Mouse (Mus musculus): ENCODE measurements around the gene Gm13285. TPM values are rescaled to one million over a fixed set of nuclear protein-coding genes. Genes with fewer than 3 reads are reported as not detected.
A peak's percentile ranks its signal among the peaks of the same experiment; 100 is the strongest.

Gm13285 gene
- total and polyA plus RNA-seq, 3 experiments = 0.14 TPM; not detected in 2

GRCm38 (mm10) chr4:88838828-88839227, 39.4 kb downstream of the Gm13285 start:
- no peaks in the 10 kb centered on the region for H3K36me3 ChIP-seq (ENCODE audit: control insufficient read depth in 1 of 2, insufficient read depth in 2 of 2, low read length in 2 of 2)
- no peaks in the 10 kb centered on the region for H3K79me2 ChIP-seq (ENCODE audit: control insufficient read depth, insufficient read depth, low read length, poor library complexity)
- no peak overlapping the region for H3K9ac ChIP-seq (ENCODE audit: control insufficient read depth, low read depth, low read length, poor library complexity, severe bottlenecking)
- H3K4me1 ChIP-seq (ENCODE audit: control insufficient read depth in 1 of 2, insufficient read depth in 2 of 2, low read length in 2 of 2) = no peaks in the 10 kb centered on the region; a peak in 1 of 4 replicates
- 0 out of 2 replicates have a peak, but pooled peaks have one; percentile 12 for TF ChIP-seq SMC3 (IDR thresholded peaks at IDR 0.05; ENCODE audit: low read depth, low read length)
- peak in 2 of 3 experiments; percentile 65 to 69; a peak in 4 of 6 replicates for TF ChIP-seq CTCF (IDR thresholded peaks at IDR 0.05 in 2 of 3, conservative IDR thresholded peaks at IDR 0.05 in 1 of 3; ENCODE audit: control insufficient read depth in 1 of 3, insufficient read depth in 1 of 3, low read depth in 2 of 3, low read length in 3 of 3, poor library complexity in 1 of 3, severe bottlenecking in 1 of 3)
- TF ChIP-seq CHD1 (IDR thresholded peaks at IDR 0.05; ENCODE audit: low read depth, low read length) = no peak
- no peak for TF ChIP-seq BHLHE40 (IDR thresholded peaks at IDR 0.05; ENCODE audit: borderline replicate concordance, low read depth, low read length)
- H3K27me3 ChIP-seq (ENCODE audit: control insufficient read depth in 1 of 2, insufficient read depth in 2 of 2, low read length in 2 of 2) = peaks cover 14 to 17% of the 10 kb centered on the region in 2 experiments
- no peaks in the 10 kb centered on the region for H3K9me3 ChIP-seq (replicated peaks; ENCODE audit: insufficient read depth, low read length)
- DNase-seq (ENCODE audit: low read depth, low spot score) = peak; percentile 46
- no peak overlapping the region for H3K27ac ChIP-seq (ENCODE audit: control insufficient read depth, low read depth, low read length)
- H3K4me3 ChIP-seq (ENCODE audit: control insufficient read depth in 1 of 2, insufficient read depth in 1 of 2, low read depth in 2 of 2, low read length in 2 of 2) = no peak overlapping the region

GRCm38 (mm10) chr4:88840058-88840457, 40.6 kb downstream of the Gm13285 start:
- H3K27ac ChIP-seq (ENCODE audit: control insufficient read depth, low read depth, low read length) = no peak overlapping the region
- H3K9ac ChIP-seq (ENCODE audit: control insufficient read depth, low read depth, low read length, poor library complexity, severe bottlenecking) = no peak overlapping the region
- peaks cover 14 to 18% of the 10 kb centered on the region in 2 experiments for H3K27me3 ChIP-seq (ENCODE audit: control insufficient read depth in 1 of 2, insufficient read depth in 2 of 2, low read length in 2 of 2)
- H3K79me2 ChIP-seq (ENCODE audit: control insufficient read depth, insufficient read depth, low read length, poor library complexity) = no peaks in the 10 kb centered on the region
- H3K4me3 ChIP-seq (ENCODE audit: control insufficient read depth in 1 of 2, insufficient read depth in 1 of 2, low read depth in 2 of 2, low read length in 2 of 2) = no peak overlapping the region
- H3K9me3 ChIP-seq (replicated peaks; ENCODE audit: insufficient read depth, low read length) = no peaks in the 10 kb centered on the region
- H3K36me3 ChIP-seq (ENCODE audit: control insufficient read depth in 1 of 2, insufficient read depth in 2 of 2, low read length in 2 of 2) = no peaks in the 10 kb centered on the region
- TF ChIP-seq RCOR1 (IDR thresholded peaks at IDR 0.05; ENCODE audit: low read depth, low read length) (no peak), JUND (IDR thresholded peaks at IDR 0.05; ENCODE audit: low read depth, low read length) (no peak), GABPA (IDR thresholded peaks at IDR 0.05; ENCODE audit: low read depth, low read length) (no peak), ETS1 (IDR thresholded peaks at IDR 0.05; ENCODE audit: low read depth, low read length) (no peak), USF2 (IDR thresholded peaks at IDR 0.05; ENCODE audit: borderline replicate concordance in 1 of 2, insufficient read depth in 1 of 2, low read depth in 1 of 2, low read length in 2 of 2) (no peak), E2F4 (IDR thresholded peaks at IDR 0.05; ENCODE audit: borderline replicate concordance, low read depth, low read length) (no peak), ZKSCAN1 (IDR thresholded peaks at IDR 0.05; ENCODE audit: low read depth, low read length) (no peak), USF1 (IDR thresholded peaks at IDR 0.05; ENCODE audit: low read depth, low read length) (no peak), ELF1 (IDR thresholded peaks at IDR 0.05; ENCODE audit: low read depth, low read length) (no peak), EP300 (IDR thresholded peaks at IDR 0.05; ENCODE audit: low read depth in 1 of 2, low read length in 2 of 2) (no peak), MYB (IDR thresholded peaks at IDR 0.05; ENCODE audit: low read depth, low read length) (no peak), POLR2AphosphoS5 (IDR thresholded peaks at IDR 0.05; ENCODE audit: borderline replicate concordance, low read depth, low read length) (no peak), SIN3A (IDR thresholded peaks at IDR 0.05; ENCODE audit: low read length) (no peak), POLR2A (IDR thresholded peaks at IDR 0.05; ENCODE audit: control insufficient read depth in 1 of 2, insufficient read depth in 1 of 2, low read depth in 1 of 2, low read length in 2 of 2, poor library complexity in 1 of 2) (no peak), KAT2A (conservative IDR thresholded peaks at IDR 0.05; ENCODE audit: low read depth, low read length) (no peak), CHD2 (IDR thresholded peaks at IDR 0.05; ENCODE audit: low read length) (no peak)
- DNase-seq (ENCODE audit: low read depth, low spot score) = peak; percentile 32
- H3K4me1 ChIP-seq (ENCODE audit: control insufficient read depth in 1 of 2, insufficient read depth in 2 of 2, low read length in 2 of 2) = no peaks in the 10 kb centered on the region; a peak in 1 of 4 replicates

Measured in MEL (cell line).